Mouse (Mus musculus): ENCODE results near the gene Sh3rf1.

DNA sequence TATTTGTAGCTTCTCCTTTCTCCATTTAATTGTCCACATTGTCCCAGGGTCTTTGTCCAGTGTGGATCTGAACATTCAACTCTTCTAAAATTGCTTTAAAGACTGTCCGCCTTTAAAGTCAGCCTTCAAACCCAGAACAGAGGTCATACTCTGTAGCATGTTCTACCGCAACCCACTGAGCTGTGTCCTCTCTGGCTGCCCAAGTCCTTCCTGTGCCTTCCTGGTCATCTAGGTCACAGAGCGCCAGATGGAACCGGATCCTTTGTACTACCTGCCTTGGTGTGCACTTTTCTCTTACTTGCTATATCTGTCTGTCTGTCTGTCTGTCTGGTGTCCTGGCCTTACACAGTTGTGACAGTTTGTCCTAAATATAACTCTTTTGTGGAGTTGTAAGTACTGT, 40.0 kb downstream of the Sh3rf1 start:
- TF ChIP-seq CTCF (IDR thresholded peaks at IDR 0.05; ENCODE audit: insufficient read depth, low read length) (no peak), POLR2A (IDR thresholded peaks at IDR 0.05; ENCODE audit: borderline replicate concordance, extremely low read depth, low read depth, low read length) (no peak)

Data from lung, adult 2 months (tissue).